Mouse (Mus musculus) cerebellum, adult 9-11 months (tissue): ENCODE measurements around the gene Gm20594.

ENCODE experiments used
- DNase-seq: peaks from one replicate; pipeline ENCODE4 v3.0.0; 2022

Gene Gm20594

GRCm38 (mm10) chr6:79817616-79818015 lies at the start of gene Gm20594:
Gene Gm20594 (plus strand): TSS chr6:79817916.
- DNase-seq: no peak

- no peak for DNase-seq
These were observed 398 bp downstream of the Gm20594 start for GRCm38 (mm10) chr6:79818114-79818513.

GRCm38 (mm10) chr6:79833845-79834244 lies 16.1 kb downstream of the Gm20594 start:
- DNase-seq: no peak

- no peak for DNase-seq
These were observed 29.1 kb downstream of the Gm20594 start for GRCm38 (mm10) chr6:79846829-79847228.
